Mouse (Mus musculus): Measurements from ENCODE around the gene Vamp1. TPM values are rescaled to one million over a fixed set of nuclear protein-coding genes. Genes with fewer than 3 reads are reported as not detected.
A peak's percentile ranks its signal among the peaks of the same experiment; 100 is the strongest.
"Not testable (repeated sequence)": the region's sequence is repeated elsewhere in the genome, so short reads cannot be mapped to it uniquely, and the experiment has no call there.

The Vamp1 gene
- polyA plus RNA-seq, 1 experiment from 2014 or later, result 4.0 TPM

DNA sequence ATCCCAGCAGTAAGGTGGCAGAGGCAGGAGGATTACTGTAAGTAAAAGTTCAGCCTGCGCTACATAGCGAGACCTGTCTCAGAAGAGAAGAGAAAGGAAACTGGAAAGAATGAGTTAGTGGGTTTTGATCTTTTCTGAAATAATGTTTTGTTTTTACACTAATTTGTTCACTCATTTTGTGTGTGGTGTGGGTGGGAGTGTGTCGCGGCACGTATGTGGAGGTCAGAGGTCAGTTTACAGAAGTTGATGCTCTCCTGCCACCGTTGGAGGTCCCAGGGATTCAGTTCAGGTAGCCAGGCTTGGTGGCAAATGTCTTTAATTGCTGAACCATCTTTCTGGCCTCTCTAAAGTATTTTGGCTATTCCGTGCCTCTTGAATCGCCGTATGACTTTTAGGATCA is 48.9 kb downstream of the Vamp1 start:
- Histone ChIP-seq H3K36me3 (ENCODE audit: insufficient read depth, low read length) (no peaks in the 10 kb centered on the region), H3K4me1 (replicated peaks; ENCODE audit: insufficient read depth, low read length) (no peaks in the 10 kb centered on the region), H3K4me3 (replicated peaks; ENCODE audit: low read depth, low read length) (no peak overlapping the region), H3K9me3 (replicated peaks; ENCODE audit: low read length) (no peaks in the 10 kb centered on the region), H3K27ac (no peak overlapping the region), H3K27me3 (ENCODE audit: insufficient read depth, low read length) (no peaks in the 10 kb centered on the region), H3K4me2 (ENCODE audit: low read length) (no peak overlapping the region), H3K9ac (ENCODE audit: low read depth, low read length) (no peak overlapping the region)
- WGBS, result 84% methylated on average over 9 of the region's 9 CpGs
- ATAC-seq (replicated peaks; ENCODE audit: low FRiP score, low read depth) (no peak), DNase-seq (ENCODE audit: low spot score) (no peak)
- no peak for TF ChIP-seq CTCF (IDR thresholded peaks at IDR 0.05; ENCODE audit: low read depth)

- ATAC-seq (replicated peaks; ENCODE audit: low FRiP score, low read depth), result no peak
These were observed 49.9 kb downstream of the Vamp1 start for GRCm38 (mm10) chr6:125265239-125265638.

DNA sequence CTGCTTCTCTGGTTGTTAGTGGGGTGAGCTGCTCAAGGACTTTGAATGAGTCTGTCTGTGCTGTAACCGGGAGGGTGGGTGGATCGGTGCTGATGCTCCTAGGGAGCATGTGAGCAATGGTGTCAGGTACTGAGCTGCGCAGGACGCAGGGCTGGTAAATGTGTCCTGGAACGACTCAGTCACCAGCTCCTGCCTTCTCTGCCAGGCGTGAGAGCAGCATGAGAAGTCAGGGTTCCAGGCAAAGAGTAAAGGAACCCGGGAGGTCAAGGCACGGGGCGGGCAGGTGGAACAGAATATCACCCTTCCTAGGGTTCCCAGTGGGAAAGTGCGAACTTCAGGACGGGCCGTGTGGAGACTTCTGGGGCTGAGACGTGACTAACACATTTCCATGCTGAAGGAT is 50.7 kb downstream of the Vamp1 start:
- WGBS, result 72% methylated on average over 13 of the region's 13 CpGs
- DNase-seq (ENCODE audit: low spot score), result no peak
- TF ChIP-seq CTCF (IDR thresholded peaks at IDR 0.05; ENCODE audit: low read depth), result no peak
- H3K4me2 ChIP-seq (ENCODE audit: low read length), result no peak overlapping the region
- no peaks in the 10 kb centered on the region for H3K4me1 ChIP-seq (replicated peaks; ENCODE audit: insufficient read depth, low read length)
- H3K9ac ChIP-seq (ENCODE audit: low read depth, low read length), result no peak overlapping the region
- H3K36me3 ChIP-seq (ENCODE audit: insufficient read depth, low read length), result no peaks in the 10 kb centered on the region
- H3K27me3 ChIP-seq (ENCODE audit: insufficient read depth, low read length), result no peaks in the 10 kb centered on the region
- H3K9me3 ChIP-seq (replicated peaks; ENCODE audit: low read length), result no peaks in the 10 kb centered on the region
- H3K4me3 ChIP-seq (replicated peaks; ENCODE audit: low read depth, low read length), result no peak overlapping the region
- H3K27ac ChIP-seq, result no peak overlapping the region
- ATAC-seq (replicated peaks; ENCODE audit: low FRiP score, low read depth), result no peak

More at GRCm38 (mm10) chr6:125265239-125265638, 49.9 kb downstream of the Vamp1 start:
- no peaks in the 10 kb centered on the region for H3K36me3 ChIP-seq (ENCODE audit: insufficient read depth, low read length)
- H3K4me1 ChIP-seq (replicated peaks; ENCODE audit: insufficient read depth, low read length), result no peaks in the 10 kb centered on the region
- H3K4me3 ChIP-seq (replicated peaks; ENCODE audit: low read depth, low read length), result no peak overlapping the region
- TF ChIP-seq CTCF (IDR thresholded peaks at IDR 0.05; ENCODE audit: low read depth), result no peak
- no peaks in the 10 kb centered on the region for H3K27me3 ChIP-seq (ENCODE audit: insufficient read depth, low read length)
- DNase-seq (ENCODE audit: low spot score), result no peak
- no peaks in the 10 kb centered on the region for H3K9me3 ChIP-seq (replicated peaks; ENCODE audit: low read length)
- H3K9ac ChIP-seq (ENCODE audit: low read depth, low read length), result no peak overlapping the region
- H3K4me2 ChIP-seq (ENCODE audit: low read length), result no peak overlapping the region
- whole genome bisulfite sequencing, result 35% methylated on average over 10 of the region's 10 CpGs
- H3K27ac ChIP-seq, result no peak overlapping the region

GRCm38 (mm10) chr6:125266600-125266999 is 51.2 kb downstream of the Vamp1 start:
- TF ChIP-seq CTCF (IDR thresholded peaks at IDR 0.05; ENCODE audit: low read depth), result 0 out of 2 replicates have a peak, but pooled peaks have one; percentile 15
- H3K9me3 ChIP-seq (replicated peaks; ENCODE audit: low read length); DNase-seq (ENCODE audit: low spot score); H3K4me2 ChIP-seq (ENCODE audit: low read length); H3K27ac ChIP-seq; H3K4me3 ChIP-seq (replicated peaks; ENCODE audit: low read depth, low read length); H3K27me3 ChIP-seq (ENCODE audit: insufficient read depth, low read length); H3K36me3 ChIP-seq (ENCODE audit: insufficient read depth, low read length); H3K4me1 ChIP-seq (replicated peaks; ENCODE audit: insufficient read depth, low read length); ATAC-seq (replicated peaks; ENCODE audit: low FRiP score, low read depth); H3K9ac ChIP-seq (ENCODE audit: low read depth, low read length): not testable (repeated sequence)
- 57% methylated on average over 6 of the region's 6 CpGs for WGBS

DNA sequence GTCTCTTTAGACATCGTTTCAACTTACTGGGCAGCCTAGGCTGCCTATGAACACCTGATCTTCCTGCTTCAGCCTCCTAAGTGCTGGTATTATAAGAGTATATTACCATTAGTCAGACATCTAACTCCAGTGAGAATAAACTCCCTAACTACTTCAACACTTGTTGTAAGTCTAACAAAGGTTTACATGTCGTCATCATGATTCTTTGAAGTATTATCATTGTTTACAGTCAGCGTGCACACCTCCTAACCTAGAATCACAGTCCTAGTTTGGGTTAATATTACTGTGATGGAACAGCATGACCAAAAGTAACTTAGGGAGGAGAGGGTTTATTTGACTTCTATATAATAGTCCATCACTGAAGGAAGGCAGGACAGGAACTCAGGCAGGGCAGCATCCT is 52.1 kb downstream of the Vamp1 start:
- Histone ChIP-seq H3K27me3 (ENCODE audit: insufficient read depth, low read length) (no peaks in the 10 kb centered on the region), H3K4me1 (replicated peaks; ENCODE audit: insufficient read depth, low read length) (no peaks in the 10 kb centered on the region), H3K9ac (ENCODE audit: low read depth, low read length) (no peak overlapping the region), H3K4me3 (replicated peaks; ENCODE audit: low read depth, low read length) (no peak overlapping the region), H3K4me2 (ENCODE audit: low read length) (no peak overlapping the region), H3K27ac (no peak overlapping the region), H3K36me3 (ENCODE audit: insufficient read depth, low read length) (no peaks in the 10 kb centered on the region), H3K9me3 (replicated peaks; ENCODE audit: low read length) (no peaks in the 10 kb centered on the region)
- ATAC-seq (replicated peaks; ENCODE audit: low FRiP score, low read depth) (no peak), DNase-seq (ENCODE audit: low spot score) (no peak)
- no peak for TF ChIP-seq CTCF (IDR thresholded peaks at IDR 0.05; ENCODE audit: low read depth)
- 80% methylated on average over 3 of the region's 3 CpGs for WGBS

DNA sequence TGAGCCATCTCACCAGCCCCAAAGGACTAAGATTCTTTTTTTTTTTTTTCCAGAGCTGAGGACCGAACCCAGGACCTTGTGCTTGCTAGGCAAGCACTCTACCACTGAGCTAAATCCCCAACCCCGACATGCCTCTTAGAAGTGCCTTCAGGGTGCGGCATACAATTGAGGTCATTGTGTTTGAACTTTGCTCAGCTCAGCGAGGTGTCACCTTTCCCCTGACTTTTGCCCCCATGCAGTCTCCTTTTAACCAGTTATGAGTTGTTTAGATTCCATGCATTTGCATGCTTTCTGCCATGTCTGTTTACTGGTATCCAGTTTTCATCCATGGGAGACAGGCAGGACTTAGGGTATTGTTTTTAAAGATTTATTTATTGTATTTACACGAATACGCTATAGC is 53.4 kb downstream of the Vamp1 start:
- Histone ChIP-seq H3K4me1 (replicated peaks; ENCODE audit: insufficient read depth, low read length) (no peaks in the 10 kb centered on the region), H3K4me3 (replicated peaks; ENCODE audit: low read depth, low read length) (no peak overlapping the region), H3K9ac (ENCODE audit: low read depth, low read length) (no peak overlapping the region), H3K27ac (no peak overlapping the region), H3K9me3 (replicated peaks; ENCODE audit: low read length) (no peaks in the 10 kb centered on the region), H3K4me2 (ENCODE audit: low read length) (no peak overlapping the region), H3K36me3 (ENCODE audit: insufficient read depth, low read length) (no peaks in the 10 kb centered on the region), H3K27me3 (ENCODE audit: insufficient read depth, low read length) (no peaks in the 10 kb centered on the region)
- ATAC-seq (replicated peaks; ENCODE audit: low FRiP score, low read depth) (no peak), DNase-seq (ENCODE audit: low spot score) (no peak)
- TF ChIP-seq CTCF (IDR thresholded peaks at IDR 0.05; ENCODE audit: low read depth), result no peak
- WGBS, result 51% methylated on average over 6 of the region's 6 CpGs
